Mouse (Mus musculus) kidney, postnatal 0 days (tissue): Measurements from ENCODE around the gene Ndufs7. TPM values are rescaled to one million over a fixed set of nuclear protein-coding genes. Genes with fewer than 3 reads are reported as not detected.

Experiments
- ATAC-seq: fragments of 200-750 bp; cut with Nextera tagmentation; replicated peaks from 2 replicates; pipeline ENCODE4 v1.8.0; 2017; ENCODE audit warnings: low read depth, moderate number of reproducible peaks, moderate TSS enrichment, moderate library complexity; ENCODE audit not compliant: low FRiP score
- DNase-seq: peaks from one replicate; pipeline ENCODE4 v3.0.0-alpha.2; 2016; ENCODE audit warnings: low spot score
- H3K27ac ChIP-seq: fragments of 300-500 bp; sonication (generic); 2 replicates; pipeline ENCODE4 v1.5.1; 2014; ENCODE audit warnings: mild to moderate bottlenecking
- H3K27me3 ChIP-seq: fragments of 300-500 bp; sonication (generic); 2 replicates; pipeline ENCODE4 v1.6.1; 2014; ENCODE audit warnings: low read length, mixed read lengths; ENCODE audit not compliant: insufficient read depth
- H3K36me3 ChIP-seq: fragments of 300-500 bp; sonication (generic); 2 replicates; pipeline ENCODE4 v1.6.1; 2014; ENCODE audit warnings: low read length, mixed read lengths; ENCODE audit not compliant: insufficient read depth
- H3K4me1 ChIP-seq: fragments of 300-500 bp; sonication (generic); replicated peaks from 2 replicates; pipeline ENCODE4 v1.6.1; 2014; ENCODE audit warnings: antibody characterized with exemption, low read length, mixed read lengths; ENCODE audit not compliant: insufficient read depth
- H3K4me2 ChIP-seq: fragments of 300-500 bp; sonication (generic); 2 replicates; pipeline ENCODE4 v1.6.1; 2014; ENCODE audit warnings: mild to moderate bottlenecking, low read length, moderate library complexity, mixed read lengths
- H3K4me3 ChIP-seq: fragments of 300-500 bp; sonication (generic); replicated peaks from 2 replicates; pipeline ENCODE4 v1.5.1; 2014; ENCODE audit warnings: low read depth, low read length
- H3K9ac ChIP-seq: fragments of 300-500 bp; sonication (generic); 2 replicates; pipeline ENCODE4 v1.6.1; 2014; ENCODE audit warnings: low read depth, low read length
- H3K9me3 ChIP-seq: fragments of 300-500 bp; sonication (generic); replicated peaks from 2 replicates; pipeline ENCODE4 v1.6.1; 2016; ENCODE audit warnings: low read length, inconsistent platforms, mixed read lengths
- CTCF ChIP-seq: IDR thresholded peaks from 2 replicates; pipeline ENCODE4 v1.5.1; 2016; ENCODE audit warnings: antibody characterized with exemption, low read depth, mild to moderate bottlenecking, moderate library complexity
- WGBS: fragments of 180-500 bp; shearing (Covaris S2); extraction: QIAGEN DNeasy Blood & Tissue Kit; methylation state at CpG from one replicate; pipeline ENCODE4 v1.1.7; 2014; 5-methylcytosine and 5-hydroxymethylcytosine counted together
- polyA plus RNA-seq: library from polyadenylated mRNA; unstranded; fragments of >200 nt; fragmentation: Nextera tagmentation; extraction: Ambion mirVana; gene quantifications from 2 replicates; pipeline ENCODE4 v1.2.1, GENCODE M21; 2015

Ndufs7 gene
- polyA plus RNA-seq, 1 experiment from 2014 or later = 556 TPM

GRCm38 (mm10) chr10:80265149-80265486 is 16.2 kb downstream of the Ndufs7 start:
- no peaks in the 10 kb centered on the region for H3K27me3 ChIP-seq
- peaks cover 19% of the 10 kb centered on the region for H3K4me1 ChIP-seq
- H3K4me2 ChIP-seq = peak overlapping the region; percentile 80
- no peak for DNase-seq
- H3K9ac ChIP-seq = peak overlapping the region; percentile 87
- 0 out of 2 replicates have a peak, but pooled peaks cover 3% of the 10 kb centered on the region for H3K36me3 ChIP-seq
- no peaks in the 10 kb centered on the region for H3K9me3 ChIP-seq
- peak overlapping the region; percentile 87 for H3K4me3 ChIP-seq
- H3K27ac ChIP-seq = peak overlapping the region; percentile 69
- TF ChIP-seq CTCF = no peak
- WGBS = under 1% methylated on average over 18 of the region's 18 CpGs
- no peak for ATAC-seq

- H3K27ac ChIP-seq = no peak overlapping the region
- no peak overlapping the region for H3K4me2 ChIP-seq
- peaks cover 23% of the 10 kb centered on the region for H3K4me1 ChIP-seq
- H3K36me3 ChIP-seq = peaks cover 14% of the 10 kb centered on the region; the same call in 1 of the 2 replicates
- ATAC-seq = no peak
- 93% methylated on average over 2 of the region's 2 CpGs for WGBS
- no peaks in the 10 kb centered on the region for H3K27me3 ChIP-seq
- H3K9ac ChIP-seq = no peak overlapping the region
- H3K9me3 ChIP-seq = no peaks in the 10 kb centered on the region
- DNase-seq = no peak
- H3K4me3 ChIP-seq = no peak overlapping the region
- no peak for TF ChIP-seq CTCF
These were observed 21.2 kb downstream of the Ndufs7 start for GRCm38 (mm10) chr10:80270099-80270498.

- Histone ChIP-seq H3K9ac (no peak overlapping the region), H3K4me1 (peaks cover 23% of the 10 kb centered on the region), H3K9me3 (no peaks in the 10 kb centered on the region), H3K27ac (no peak overlapping the region), H3K4me2 (no peak overlapping the region), H3K36me3 (peaks cover 14% of the 10 kb centered on the region; the same call in 1 of the 2 replicates), H3K27me3 (no peaks in the 10 kb centered on the region), H3K4me3 (no peak overlapping the region)
- no peak for DNase-seq
- peak; percentile 37; the same call in 1 of the 2 replicates for ATAC-seq
- TF ChIP-seq CTCF = no peak
- 71% methylated on average over 6 of the region's 6 CpGs for WGBS
These were observed 21.8 kb downstream of the Ndufs7 start for GRCm38 (mm10) chr10:80270734-80271181.

- Histone ChIP-seq H3K9me3 (no peaks in the 10 kb centered on the region), H3K4me2 (no peak overlapping the region), H3K36me3 (peaks cover 18% of the 10 kb centered on the region), H3K9ac (no peak overlapping the region), H3K4me1 (peaks cover 18% of the 10 kb centered on the region), H3K4me3 (no peak overlapping the region), H3K27me3 (no peaks in the 10 kb centered on the region), H3K27ac (no peak overlapping the region)
- no peak for TF ChIP-seq CTCF
- WGBS = 80% methylated on average over 5 of the region's 5 CpGs
- ATAC-seq = no peak
- no peak for DNase-seq
These were observed 22.4 kb downstream of the Ndufs7 start for GRCm38 (mm10) chr10:80271186-80271843.

GRCm38 (mm10) chr10:80271870-80272585 is 23.1 kb downstream of the Ndufs7 start:
- no peak for ATAC-seq
- TF ChIP-seq CTCF = no peak
- 0 out of 2 replicates have a peak overlapping the region, but pooled peaks have one; percentile 8 for H3K9ac ChIP-seq
- no peaks in the 10 kb centered on the region for H3K27me3 ChIP-seq
- no peak overlapping the region for H3K4me2 ChIP-seq
- H3K9me3 ChIP-seq = no peaks in the 10 kb centered on the region
- H3K27ac ChIP-seq = no peak overlapping the region; the same call in 1 of the 2 replicates
- H3K4me3 ChIP-seq = no peak overlapping the region
- 87% methylated on average over 8 of the region's 8 CpGs for WGBS
- no peak for DNase-seq
- H3K36me3 ChIP-seq = peaks cover 23% of the 10 kb centered on the region
- peaks cover 15% of the 10 kb centered on the region for H3K4me1 ChIP-seq

- ATAC-seq (no peak), DNase-seq (no peak)
- Histone ChIP-seq H3K36me3 (peaks cover 39% of the 10 kb centered on the region), H3K9ac (no peak overlapping the region), H3K4me1 (peaks cover 9% of the 10 kb centered on the region; the same call in 1 of the 2 replicates), H3K4me2 (no peak overlapping the region), H3K27ac (no peak overlapping the region), H3K9me3 (no peaks in the 10 kb centered on the region), H3K4me3 (no peak overlapping the region), H3K27me3 (no peaks in the 10 kb centered on the region)
- no peak for TF ChIP-seq CTCF
- WGBS = 82% methylated on average over 3 of the region's 3 CpGs
These were observed 24.9 kb downstream of the Ndufs7 start for GRCm38 (mm10) chr10:80273847-80274246.
